Mouse (Mus musculus) forebrain, embryonic 15.5 days (tissue): ENCODE measurements around the gene Gm37240. TPM values are rescaled to one million over a fixed set of nuclear protein-coding genes. Genes with fewer than 3 reads are reported as not detected.

ENCODE experiments used
- ATAC-seq: fragments of 200-750 bp; cut with Nextera tagmentation; replicated peaks from 2 replicates; pipeline ENCODE4 v1.8.0; 2017; ENCODE audit warnings: mild to moderate bottlenecking, moderate TSS enrichment, moderate library complexity
- H3K27ac ChIP-seq: fragments of 300-500 bp; sonication (generic); replicated peaks from 2 replicates; pipeline ENCODE4 v1.5.1; 2015; ENCODE audit warnings: mild to moderate bottlenecking, inconsistent platforms
- H3K27me3 ChIP-seq: fragments of 300-500 bp; sonication (generic); 2 replicates; pipeline ENCODE4 v1.6.1; 2015; ENCODE audit warnings: inconsistent platforms
- H3K36me3 ChIP-seq: fragments of 300-500 bp; sonication (generic); 2 replicates; pipeline ENCODE4 v1.6.1; 2015; ENCODE audit warnings: mild to moderate bottlenecking, inconsistent platforms
- H3K4me1 ChIP-seq: fragments of 300-500 bp; sonication (generic); 2 replicates; pipeline ENCODE4 v1.6.1; 2015; ENCODE audit warnings: inconsistent platforms
- H3K4me2 ChIP-seq: fragments of 300-500 bp; sonication (generic); replicated peaks from 2 replicates; pipeline ENCODE4 v1.6.1; 2015; ENCODE audit warnings: mild to moderate bottlenecking, inconsistent platforms
- H3K4me3 ChIP-seq: fragments of 300-500 bp; sonication (generic); 2 replicates; pipeline ENCODE4 v1.5.1; 2015; ENCODE audit warnings: mild to moderate bottlenecking, inconsistent platforms
- H3K9ac ChIP-seq: fragments of 300-500 bp; sonication (generic); replicated peaks from 2 replicates; pipeline ENCODE4 v1.6.1; 2015; ENCODE audit warnings: mild to moderate bottlenecking, inconsistent platforms
- H3K9me3 ChIP-seq: fragments of 300-500 bp; sonication (generic); 2 replicates; pipeline ENCODE4 v1.6.1; 2016; ENCODE audit warnings: inconsistent platforms
- WGBS: fragments of 180-500 bp; shearing (Covaris S2); methylation state at CpG from one replicate; pipeline ENCODE4 v1.1.7; 2015; ENCODE audit warnings: mixed read lengths; 5-methylcytosine and 5-hydroxymethylcytosine counted together
- polyA plus RNA-seq: library from polyadenylated mRNA; unstranded; fragments of >200 nt; fragmentation: Nextera tagmentation; extraction: Ambion mirVana; gene quantifications from 2 replicates; pipeline ENCODE4 v1.2.1, GENCODE M21; 2015

Gm37240 gene
- polyA plus RNA-seq, 1 experiment from 2014 or later = 2.2 TPM

DNA sequence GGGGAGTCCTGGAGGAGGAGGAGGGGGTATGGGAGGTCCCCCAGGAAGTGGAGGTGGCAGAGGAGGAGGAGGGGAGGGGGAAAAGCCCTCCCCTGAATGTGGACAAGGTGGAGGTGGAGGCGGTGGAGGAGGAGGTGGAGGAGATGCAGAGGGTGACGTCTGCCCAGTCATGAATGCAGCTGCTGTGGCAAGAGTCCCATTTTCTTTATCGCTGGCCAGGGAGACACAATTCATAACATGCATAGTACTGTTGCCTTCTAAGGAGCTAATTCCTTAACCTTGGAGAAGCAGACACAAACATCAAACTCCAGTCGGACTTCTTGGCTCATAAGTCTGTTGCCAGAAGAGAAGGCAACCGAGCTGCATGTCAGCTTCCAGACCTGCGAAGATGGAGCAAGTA lies 1412.9 kb downstream of the Gm37240 start:
- 84% methylated on average over 6 of the region's 6 CpGs for WGBS
- Histone ChIP-seq H3K36me3 (no peaks in the 10 kb centered on the region), H3K4me1 (peaks cover 7% of the 10 kb centered on the region)

DNA sequence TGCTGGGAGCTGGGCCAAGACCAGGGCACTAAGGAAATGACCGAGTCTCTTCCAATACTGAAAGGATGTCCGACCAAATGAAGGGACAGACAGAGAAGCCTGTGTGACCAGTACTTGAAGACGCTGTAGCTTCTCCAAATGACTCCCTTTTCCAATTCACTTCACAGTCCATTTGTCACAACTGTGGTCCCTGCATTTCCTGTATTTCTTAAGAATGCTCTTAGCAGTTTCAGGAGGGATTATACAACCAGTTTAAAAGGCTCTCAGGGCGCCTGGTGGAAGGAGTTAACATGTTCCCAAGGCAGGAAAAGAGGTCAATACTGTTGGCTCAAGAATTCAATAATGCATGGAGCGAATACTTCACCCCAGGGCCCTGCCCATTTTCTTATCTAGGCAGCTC lies 1414.4 kb downstream of the Gm37240 start:
- H3K4me2 ChIP-seq = no peak overlapping the region

More for the DNA sequence above, 1412.9 kb downstream of the Gm37240 start:
- no peaks in the 10 kb centered on the region for H3K9me3 ChIP-seq
- H3K4me2 ChIP-seq = no peak overlapping the region
- peaks cover 21% of the 10 kb centered on the region; the same call in 1 of the 2 replicates for H3K27me3 ChIP-seq
- no peak overlapping the region for H3K9ac ChIP-seq
- no peak for ATAC-seq
- no peak overlapping the region for H3K4me3 ChIP-seq
- no peak overlapping the region for H3K27ac ChIP-seq

GRCm38 (mm10) chr3:84472527-84472926 lies 1414.8 kb downstream of the Gm37240 start:
- ATAC-seq = no peak
- no peak overlapping the region for H3K27ac ChIP-seq
- H3K9me3 ChIP-seq = no peaks in the 10 kb centered on the region
- no peak overlapping the region for H3K9ac ChIP-seq
- no peak overlapping the region for H3K4me2 ChIP-seq
- no peaks in the 10 kb centered on the region for H3K4me1 ChIP-seq
- H3K36me3 ChIP-seq = no peaks in the 10 kb centered on the region
- WGBS = 44% methylated on average over 3 of the region's 3 CpGs
- H3K27me3 ChIP-seq = 0 out of 2 replicates have a peak, but pooled peaks cover 8% of the 10 kb centered on the region
- no peak overlapping the region for H3K4me3 ChIP-seq

More for the DNA sequence above, 1414.4 kb downstream of the Gm37240 start:
- Histone ChIP-seq H3K9me3 (no peaks in the 10 kb centered on the region), H3K9ac (no peak overlapping the region), H3K4me3 (no peak overlapping the region), H3K27me3 (0 out of 2 replicates have a peak, but pooled peaks cover 11% of the 10 kb centered on the region), H3K4me1 (no peaks in the 10 kb centered on the region), H3K27ac (no peak overlapping the region), H3K36me3 (no peaks in the 10 kb centered on the region)
- no peak for ATAC-seq
- 71% methylated on average over 5 of the region's 5 CpGs for WGBS

DNA sequence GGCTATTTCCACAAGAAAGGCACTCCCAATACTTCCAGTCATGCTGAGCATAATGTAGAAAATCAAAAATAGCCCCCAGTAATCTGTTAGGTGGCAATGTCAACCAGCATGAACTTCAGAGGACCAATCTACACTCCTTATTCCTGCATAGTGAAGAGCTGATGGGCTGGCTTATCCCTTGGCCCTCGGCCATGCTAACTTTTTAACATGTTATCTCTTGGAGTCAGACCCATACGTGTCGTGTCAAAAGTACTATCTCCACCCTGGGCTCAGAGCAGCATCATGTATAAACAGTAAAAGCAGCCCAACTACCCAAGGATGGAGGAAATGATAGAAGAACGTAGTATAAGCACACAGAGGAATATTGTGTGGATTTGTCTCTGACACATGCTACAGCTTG lies 1416.2 kb downstream of the Gm37240 start:
- Histone ChIP-seq H3K9me3 (no peaks in the 10 kb centered on the region), H3K4me2 (no peak overlapping the region), H3K27ac (no peak overlapping the region), H3K9ac (no peak overlapping the region), H3K4me1 (no peaks in the 10 kb centered on the region), H3K27me3 (no peaks in the 10 kb centered on the region), H3K36me3 (no peaks in the 10 kb centered on the region), H3K4me3 (no peak overlapping the region)
- WGBS = 90% methylated on average over 4 of the region's 4 CpGs
- no peak for ATAC-seq

GRCm38 (mm10) chr3:84468111-84468453 lies 1419.2 kb downstream of the Gm37240 start:
- Histone ChIP-seq H3K27me3 (no peaks in the 10 kb centered on the region), H3K9ac (no peak overlapping the region), H3K4me1 (no peaks in the 10 kb centered on the region), H3K4me3 (no peak overlapping the region), H3K4me2 (no peak overlapping the region), H3K9me3 (no peaks in the 10 kb centered on the region), H3K27ac (no peak overlapping the region), H3K36me3 (no peaks in the 10 kb centered on the region)
- 37% methylated on average over 4 of the region's 4 CpGs for WGBS
- ATAC-seq = no peak

DNA sequence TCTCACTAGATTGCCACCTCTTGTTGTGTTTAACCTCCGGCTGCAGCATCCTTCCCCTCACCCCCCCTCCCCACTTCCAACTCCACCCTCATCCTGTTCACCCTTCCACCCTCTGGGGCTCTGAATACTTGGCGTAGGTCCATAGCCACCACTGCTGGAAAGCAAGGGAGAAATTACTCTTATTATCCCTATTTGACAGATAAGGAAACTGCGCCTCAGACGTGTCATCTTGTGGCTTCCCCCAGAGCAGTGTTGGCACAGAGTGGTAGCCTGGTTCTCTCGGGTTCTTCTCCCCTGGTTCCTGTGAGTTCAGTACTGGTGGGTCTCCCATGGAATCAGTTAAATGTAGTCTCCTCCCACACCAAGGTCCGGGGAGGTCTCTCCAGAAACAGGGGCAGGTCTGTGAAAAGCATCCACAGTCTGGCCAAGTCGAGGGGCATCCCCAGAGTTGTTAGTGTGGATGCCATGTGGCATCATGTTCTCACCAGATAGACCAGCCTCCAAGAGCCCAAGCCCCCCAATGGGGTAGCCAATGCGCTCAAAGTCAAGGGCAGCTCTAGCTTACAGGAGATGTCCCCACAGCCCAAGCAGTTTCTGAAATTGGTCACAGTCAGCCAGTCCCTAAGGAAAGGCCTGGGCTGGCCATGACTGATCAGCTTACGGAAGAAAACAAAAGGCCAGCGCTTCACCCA lies 1419.8 kb downstream of the Gm37240 start:
- Histone ChIP-seq H3K27ac (no peak overlapping the region), H3K9me3 (no peaks in the 10 kb centered on the region), H3K4me3 (no peak overlapping the region), H3K36me3 (no peaks in the 10 kb centered on the region), H3K4me1 (no peaks in the 10 kb centered on the region), H3K9ac (no peak overlapping the region), H3K27me3 (no peaks in the 10 kb centered on the region), H3K4me2 (no peak overlapping the region)
- 53% methylated on average over 10 of the region's 10 CpGs for WGBS
- no peak for ATAC-seq

DNA sequence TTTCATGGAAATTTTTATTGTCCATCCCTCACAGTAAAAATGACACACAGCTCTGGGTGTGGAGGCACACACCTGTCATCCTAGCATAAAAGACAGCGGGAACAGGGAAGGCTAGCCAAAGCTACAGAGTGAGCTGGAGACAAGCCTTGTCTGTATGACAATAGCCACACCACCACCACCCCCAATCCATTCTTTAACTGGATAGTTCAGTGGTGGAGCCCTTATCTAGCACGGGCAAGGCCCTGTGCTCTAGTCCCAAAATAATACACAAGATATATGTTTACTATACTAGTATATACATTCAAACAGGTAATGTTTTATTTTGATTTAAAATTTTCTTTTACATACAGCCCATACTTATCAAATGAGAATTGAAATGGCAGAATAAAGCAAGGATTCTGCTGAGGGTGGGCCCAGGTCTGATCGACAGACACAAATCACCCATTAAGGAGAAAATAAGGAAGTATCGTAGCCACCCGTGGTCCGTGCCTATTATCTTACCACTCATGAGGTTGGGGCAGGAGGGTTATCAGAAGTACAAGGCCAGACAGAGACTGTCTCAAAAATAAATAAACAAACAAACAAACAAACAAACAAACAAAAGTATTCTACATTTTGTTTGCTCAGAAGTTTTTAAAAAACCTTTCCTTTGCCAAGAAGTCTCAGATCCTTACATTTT lies 1421.4 kb downstream of the Gm37240 start:
- Histone ChIP-seq H3K27ac (no peak overlapping the region), H3K4me2 (no peak overlapping the region), H3K9me3 (no peaks in the 10 kb centered on the region), H3K4me3 (no peak overlapping the region), H3K4me1 (no peaks in the 10 kb centered on the region), H3K9ac (no peak overlapping the region), H3K27me3 (no peaks in the 10 kb centered on the region), H3K36me3 (no peaks in the 10 kb centered on the region)
- 78% methylated on average over 6 of the region's 6 CpGs for WGBS
- no peak for ATAC-seq

DNA sequence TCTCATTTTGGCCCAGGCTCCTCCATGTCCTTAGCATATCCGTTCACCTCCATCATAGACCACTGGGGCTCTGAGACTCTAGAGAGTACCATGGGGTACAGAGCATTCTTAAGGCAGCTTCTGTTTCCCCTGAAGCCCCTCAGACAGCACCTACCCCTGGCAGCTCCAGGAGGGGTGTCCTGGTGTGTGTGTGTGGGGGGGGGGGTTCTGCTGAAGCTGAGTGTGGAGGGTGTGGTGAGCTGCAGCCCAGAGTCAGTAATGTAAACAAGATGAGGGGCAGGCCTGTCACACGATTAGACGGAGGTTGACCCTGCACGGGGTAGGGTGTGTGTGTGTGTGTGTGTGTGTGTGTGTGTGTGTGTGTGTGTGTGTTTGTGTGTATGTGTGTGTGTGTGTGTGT lies 1425.6 kb downstream of the Gm37240 start:
- Histone ChIP-seq H3K27ac (no peak overlapping the region), H3K4me2 (no peak overlapping the region), H3K27me3 (no peaks in the 10 kb centered on the region), H3K4me1 (peaks cover 5% of the 10 kb centered on the region; the same call in 1 of the 2 replicates), H3K36me3 (no peaks in the 10 kb centered on the region), H3K9me3 (no peaks in the 10 kb centered on the region), H3K9ac (no peak overlapping the region), H3K4me3 (no peak overlapping the region)
- 0 out of 2 replicates have a peak, but pooled peaks have one; percentile 4 for ATAC-seq
- 35% methylated on average over 4 of the region's 4 CpGs for WGBS

GRCm38 (mm10) chr3:84460952-84461351 lies 1426.4 kb downstream of the Gm37240 start:
- H3K9ac ChIP-seq = no peak overlapping the region
- no peaks in the 10 kb centered on the region for H3K9me3 ChIP-seq
- peaks cover 5% of the 10 kb centered on the region; the same call in 1 of the 2 replicates for H3K4me1 ChIP-seq
- WGBS = 49% methylated on average over 12 of the region's 12 CpGs
- no peaks in the 10 kb centered on the region for H3K27me3 ChIP-seq
- no peak overlapping the region for H3K4me2 ChIP-seq
- no peak for ATAC-seq
- H3K4me3 ChIP-seq = no peak overlapping the region
- H3K27ac ChIP-seq = no peak overlapping the region
- H3K36me3 ChIP-seq = no peaks in the 10 kb centered on the region

DNA sequence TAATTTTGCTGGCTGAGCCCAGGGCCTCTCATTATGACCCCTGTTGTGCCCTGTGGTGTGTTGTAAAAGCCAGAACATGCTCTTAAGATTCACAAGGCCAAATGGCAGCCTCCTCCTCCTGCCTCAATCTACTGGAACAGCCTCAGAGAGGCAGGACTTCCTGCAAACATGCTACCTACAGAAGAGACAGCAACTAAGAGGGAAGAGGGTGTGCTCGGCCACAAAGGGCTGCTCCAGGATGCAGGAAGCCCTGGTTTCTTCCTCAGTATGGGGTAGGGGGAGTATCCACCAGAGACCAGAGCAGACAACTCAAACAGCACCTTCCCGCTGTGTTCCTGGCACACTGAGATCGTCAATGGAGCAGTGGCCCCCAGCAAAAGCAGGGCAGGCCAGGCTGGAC lies 1426.8 kb downstream of the Gm37240 start:
- Histone ChIP-seq H3K36me3 (no peaks in the 10 kb centered on the region), H3K4me3 (no peak overlapping the region), H3K9me3 (no peaks in the 10 kb centered on the region), H3K27me3 (no peaks in the 10 kb centered on the region), H3K4me1 (peaks cover 5% of the 10 kb centered on the region; the same call in 1 of the 2 replicates), H3K27ac (no peak overlapping the region), H3K4me2 (no peak overlapping the region), H3K9ac (no peak overlapping the region)
- 41% methylated on average over 3 of the region's 3 CpGs for WGBS
- ATAC-seq = no peak

- Histone ChIP-seq H3K9ac (no peak overlapping the region), H3K4me1 (peaks cover 5% of the 10 kb centered on the region; the same call in 1 of the 2 replicates), H3K27me3 (no peaks in the 10 kb centered on the region), H3K4me2 (no peak overlapping the region), H3K27ac (no peak overlapping the region), H3K9me3 (no peaks in the 10 kb centered on the region), H3K36me3 (no peaks in the 10 kb centered on the region), H3K4me3 (no peak overlapping the region)
- WGBS = 85% methylated on average over 12 of the region's 12 CpGs
- no peak for ATAC-seq
Measured at GRCm38 (mm10) chr3:84455733-84456417, 1431.4 kb downstream of the Gm37240 start.

DNA sequence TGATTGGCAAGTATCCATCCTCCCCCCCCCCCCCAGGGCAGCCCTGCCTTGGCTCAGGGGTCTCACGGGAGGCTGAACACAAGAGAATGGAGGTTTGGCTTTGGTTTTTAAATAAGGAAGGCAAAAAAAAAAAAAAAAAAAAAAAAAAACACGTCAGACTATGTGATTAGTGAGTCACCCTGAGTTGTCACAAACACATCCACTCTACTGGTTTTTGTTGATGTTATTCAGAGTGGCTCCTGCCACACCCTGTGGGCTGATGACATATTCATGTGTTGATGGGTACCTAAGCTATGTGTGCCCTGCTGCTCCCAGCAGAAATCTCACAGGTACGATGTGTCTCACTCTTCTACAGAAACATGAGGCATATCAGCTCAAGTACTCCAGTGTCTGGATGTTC lies 1436.7 kb downstream of the Gm37240 start:
- H3K4me1 ChIP-seq = no peaks in the 10 kb centered on the region
- ATAC-seq = no peak
- no peak overlapping the region for H3K4me2 ChIP-seq
- WGBS = 43% methylated on average over 3 of the region's 3 CpGs
- H3K9me3 ChIP-seq = no peaks in the 10 kb centered on the region
- H3K36me3 ChIP-seq = no peaks in the 10 kb centered on the region
- no peak overlapping the region for H3K9ac ChIP-seq
- H3K4me3 ChIP-seq = no peak overlapping the region
- H3K27me3 ChIP-seq = no peaks in the 10 kb centered on the region
- no peak overlapping the region for H3K27ac ChIP-seq
